Mouse (Mus musculus): Measurements from ENCODE around the gene Rnf4. TPM values are rescaled to one million over a fixed set of nuclear protein-coding genes. Genes with fewer than 3 reads are reported as not detected.

Gene Rnf4
- total RNA-seq (2021): 10 to 100 TPM; 80.5 to 81.0 TPM
- long read RNA-seq, experiment 1, full-length matches to known transcripts: 10 of 13 reads
- long read RNA-seq, experiment 1, partial matches to known transcripts: 1 of 13 reads
- long read RNA-seq, experiment 1, other reads (novel, unspliced or antisense): 2 of 13 reads
- long read RNA-seq, experiment 2, full-length matches to known transcripts: 8 of 10 reads
- long read RNA-seq, experiment 2, partial matches to known transcripts: 0 of 10 reads
- long read RNA-seq, experiment 2, other reads (novel, unspliced or antisense): 2 of 10 reads

- H3K27ac ChIP-seq: peak within 1 kb of the TSS; percentile 95
- DNase-seq (ENCODE audit: low spot score in 2 of 2): peak; percentile 98
- no peak for TF ChIP-seq CTCF (conservative IDR thresholded peaks at IDR 0.05)
- peak within 1 kb of the TSS; percentile 97 for H3K4me3 ChIP-seq
These were observed at the start of gene Rnf4 for GRCm38 (mm10) chr5:34336097-34336774. Gene Rnf4, plus strand, starts transcription at chr5:34336289.

GRCm38 (mm10) chr5:34286516-34286915 lies 49.6 kb upstream of the Rnf4 start:
- Histone ChIP-seq H3K27ac (no peak overlapping the region), H3K4me3 (peak overlapping the region; percentile 73)
- no peak for DNase-seq (ENCODE audit: low spot score in 2 of 2)
- no peak for TF ChIP-seq CTCF (conservative IDR thresholded peaks at IDR 0.05)

- H3K4me3 ChIP-seq: peak overlapping the region; percentile 73
- H3K27ac ChIP-seq: peak overlapping the region; percentile 88
- TF ChIP-seq CTCF (conservative IDR thresholded peaks at IDR 0.05): no peak
- DNase-seq (ENCODE audit: low spot score in 2 of 2): no peak
These were observed 48.9 kb upstream of the Rnf4 start for GRCm38 (mm10) chr5:34287001-34287837.

GRCm38 (mm10) chr5:34287838-34288145 lies 48.3 kb upstream of the Rnf4 start:
- no peak for DNase-seq (ENCODE audit: low spot score in 2 of 2)
- no peak for TF ChIP-seq CTCF (conservative IDR thresholded peaks at IDR 0.05)
- H3K4me3 ChIP-seq: peak overlapping the region; percentile 73
- peak overlapping the region; percentile 88 for H3K27ac ChIP-seq

GRCm38 (mm10) chr5:34288154-34288716 lies 47.9 kb upstream of the Rnf4 start, which contains the start of the genes Zfyve28 and Cfap99:
Gene Zfyve28, minus strand, starts transcription at chr5:34288449.
Gene Cfap99, plus strand, starts transcription at chr5:34288600.
- DNase-seq (ENCODE audit: low spot score in 2 of 2): peak; percentile 96 to 97
- Histone ChIP-seq H3K4me3 (peak within 1 kb of the TSS; percentile 73), H3K27ac (peak within 1 kb of the TSS; percentile 88)
- TF ChIP-seq CTCF (conservative IDR thresholded peaks at IDR 0.05): peak; percentile 37

- Histone ChIP-seq H3K27ac (no peak overlapping the region), H3K4me3 (no peak overlapping the region)
- DNase-seq (ENCODE audit: low spot score in 2 of 2): no peak
- TF ChIP-seq CTCF (conservative IDR thresholded peaks at IDR 0.05): no peak
These were observed 46.8 kb upstream of the Rnf4 start for GRCm38 (mm10) chr5:34289286-34289685.

GRCm38 (mm10) chr5:34293363-34293762 lies 42.7 kb upstream of the Rnf4 start:
- DNase-seq (ENCODE audit: low spot score in 2 of 2): no peak
- Histone ChIP-seq H3K4me3 (no peak overlapping the region), H3K27ac (no peak overlapping the region)
- TF ChIP-seq CTCF (conservative IDR thresholded peaks at IDR 0.05): peak; percentile 63

GRCm38 (mm10) chr5:34294696-34295095 lies 41.4 kb upstream of the Rnf4 start:
- no peak overlapping the region for H3K4me3 ChIP-seq
- no peak for DNase-seq (ENCODE audit: low spot score in 2 of 2)
- no peak for TF ChIP-seq CTCF (conservative IDR thresholded peaks at IDR 0.05)

GRCm38 (mm10) chr5:34295141-34295540 lies 40.9 kb upstream of the Rnf4 start:
- DNase-seq (ENCODE audit: low spot score in 2 of 2): no peak

More at GRCm38 (mm10) chr5:34294696-34295095, 41.4 kb upstream of the Rnf4 start:
- H3K27ac ChIP-seq: no peak overlapping the region

GRCm38 (mm10) chr5:34298061-34298460 lies 38.0 kb upstream of the Rnf4 start:
- no peak for TF ChIP-seq CTCF (conservative IDR thresholded peaks at IDR 0.05)
- Histone ChIP-seq H3K27ac (no peak overlapping the region), H3K4me3 (no peak overlapping the region)
- DNase-seq (ENCODE audit: low spot score in 2 of 2): no peak

More at GRCm38 (mm10) chr5:34295141-34295540, 40.9 kb upstream of the Rnf4 start:
- H3K4me3 ChIP-seq: no peak overlapping the region
- H3K27ac ChIP-seq: no peak overlapping the region
- TF ChIP-seq CTCF (conservative IDR thresholded peaks at IDR 0.05): no peak

GRCm38 (mm10) chr5:34298937-34299535 lies 37.1 kb upstream of the Rnf4 start:
- no peak for TF ChIP-seq CTCF (conservative IDR thresholded peaks at IDR 0.05)
- H3K4me3 ChIP-seq: no peak overlapping the region
- no peak for DNase-seq (ENCODE audit: low spot score in 2 of 2)
- no peak overlapping the region for H3K27ac ChIP-seq

- TF ChIP-seq CTCF (conservative IDR thresholded peaks at IDR 0.05): no peak
- Histone ChIP-seq H3K4me3 (no peak overlapping the region), H3K27ac (no peak overlapping the region)
- no peak for DNase-seq (ENCODE audit: low spot score in 2 of 2)
These were observed 33.7 kb upstream of the Rnf4 start for GRCm38 (mm10) chr5:34302377-34302776.

All from layer of hippocampus, adult 2 months (tissue).